Mouse (Mus musculus): ENCODE measurements around the gene Bcas2. TPM values are rescaled to one million over a fixed set of nuclear protein-coding genes. Genes with fewer than 3 reads are reported as not detected.
"Not testable (repeated sequence)": the region's sequence is repeated elsewhere in the genome, so short reads cannot be mapped to it uniquely, and the experiment has no call there.

The Bcas2 gene
- 10 to 100 TPM; 68.5 to 68.9 TPM for total RNA-seq (2021)
- long read RNA-seq, experiment 1, transcript Bcas2-201 (7 exons, 1,467 nt) = major isoform, 76 of 100 reads
- long read RNA-seq, experiment 1, transcript Bcas2-206 (6 exons, 737 nt) = minor isoform, 5 of 100 reads
- long read RNA-seq, experiment 1, partial matches to known transcripts = 4 of 100 reads
- long read RNA-seq, experiment 1, other reads (novel, unspliced or antisense) = 11 of 100 reads
- long read RNA-seq, experiment 2, transcript Bcas2-201 (7 exons, 1,467 nt) = major isoform, 42 of 70 reads
- long read RNA-seq, experiment 2, transcript Bcas2-203 (5 exons, 3,878 nt) = minor isoform, 6 of 70 reads
- long read RNA-seq, experiment 2, partial matches to known transcripts = 13 of 70 reads
- long read RNA-seq, experiment 2, other reads (novel, unspliced or antisense) = 2 of 70 reads

- intact Hi-C loops (cut with DNase I) = loop anchor here (2.0 to 5.0 kb wide), 4 partner anchors 69 to 151 kb away; partner anchors contain the start of genes Csde1, Dennd2c, Nras and Trim33
- peak; percentile 99 for DNase-seq (ENCODE audit: extremely low spot score in 1 of 2, low spot score in 2 of 2)
- TF ChIP-seq CTCF (IDR thresholded peaks at IDR 0.05) = peak; percentile 10
- H3K27ac ChIP-seq = peak within 1 kb of the TSS; percentile 88
- H3K4me3 ChIP-seq = peak within 1 kb of the TSS; percentile 99
These were observed at the start of gene Bcas2 for GRCm38 (mm10) chr3:103171505-103172267. Gene Bcas2 (plus strand): TSS chr3:103171655.

- Histone ChIP-seq H3K4me3 (no peak overlapping the region), H3K27ac (no peak overlapping the region)
- DNase-seq (ENCODE audit: extremely low spot score in 1 of 2, low spot score in 2 of 2) = no peak
- intact Hi-C loops (cut with DNase I) = no loop called here
- TF ChIP-seq CTCF (IDR thresholded peaks at IDR 0.05) = no peak
These were observed 47.8 kb upstream of the Bcas2 start for GRCm38 (mm10) chr3:103123636-103124035.

- DNase-seq (ENCODE audit: extremely low spot score in 1 of 2, low spot score in 2 of 2) = no peak
- no peak for TF ChIP-seq CTCF (IDR thresholded peaks at IDR 0.05)
- intact Hi-C loops (cut with DNase I) = no loop called here
These were observed 45.3 kb upstream of the Bcas2 start for GRCm38 (mm10) chr3:103126138-103126537.

GRCm38 (mm10) chr3:103127177-103127576 is 44.3 kb upstream of the Bcas2 start:
- intact Hi-C loops (cut with DNase I) = no loop called here
- Histone ChIP-seq H3K27ac (no peak overlapping the region), H3K4me3 (no peak overlapping the region)
- DNase-seq (ENCODE audit: extremely low spot score in 1 of 2, low spot score in 2 of 2) = no peak
- TF ChIP-seq CTCF (IDR thresholded peaks at IDR 0.05) = no peak

More at GRCm38 (mm10) chr3:103126138-103126537, 45.3 kb upstream of the Bcas2 start:
- H3K27ac ChIP-seq = no peak overlapping the region
- H3K4me3 ChIP-seq = no peak overlapping the region

GRCm38 (mm10) chr3:103127721-103128120 is 43.7 kb upstream of the Bcas2 start:
- TF ChIP-seq CTCF (IDR thresholded peaks at IDR 0.05) = no peak
- H3K27ac ChIP-seq = no peak overlapping the region
- intact Hi-C loops (cut with DNase I) = no loop called here
- H3K4me3 ChIP-seq = no peak overlapping the region
- no peak for DNase-seq (ENCODE audit: extremely low spot score in 1 of 2, low spot score in 2 of 2)

- Histone ChIP-seq H3K27ac (no peak overlapping the region), H3K4me3 (no peak overlapping the region)
- DNase-seq (ENCODE audit: extremely low spot score in 1 of 2, low spot score in 2 of 2) = no peak
- intact Hi-C loops (cut with DNase I) = no loop called here
- no peak for TF ChIP-seq CTCF (IDR thresholded peaks at IDR 0.05)
These were observed 43.2 kb upstream of the Bcas2 start for GRCm38 (mm10) chr3:103128251-103128650.

- intact Hi-C loops (cut with DNase I) = no loop called here
- TF ChIP-seq CTCF (IDR thresholded peaks at IDR 0.05) = no peak
- no peak overlapping the region for H3K27ac ChIP-seq
These were observed 41.9 kb upstream of the Bcas2 start for GRCm38 (mm10) chr3:103129367-103130159.

GRCm38 (mm10) chr3:103130236-103130751 is 41.2 kb upstream of the Bcas2 start:
- no peak overlapping the region for H3K4me3 ChIP-seq
- intact Hi-C loops (cut with DNase I) = no loop called here
- no peak overlapping the region for H3K27ac ChIP-seq
- peak in 1 of 2 experiments; percentile 12 for DNase-seq (ENCODE audit: extremely low spot score in 1 of 2, low spot score in 2 of 2)
- no peak for TF ChIP-seq CTCF (IDR thresholded peaks at IDR 0.05)

More at GRCm38 (mm10) chr3:103129367-103130159, 41.9 kb upstream of the Bcas2 start:
- no peak for DNase-seq (ENCODE audit: extremely low spot score in 1 of 2, low spot score in 2 of 2)
- no peak overlapping the region for H3K4me3 ChIP-seq

GRCm38 (mm10) chr3:103133098-103133497 is 38.4 kb upstream of the Bcas2 start:
- Histone ChIP-seq H3K4me3 (no peak overlapping the region), H3K27ac (no peak overlapping the region)
- no peak for TF ChIP-seq CTCF (IDR thresholded peaks at IDR 0.05)
- intact Hi-C loops (cut with DNase I) = no loop called here
- DNase-seq (ENCODE audit: extremely low spot score in 1 of 2, low spot score in 2 of 2) = no peak

GRCm38 (mm10) chr3:103136414-103137077 is 34.9 kb upstream of the Bcas2 start:
- Histone ChIP-seq H3K4me3 (no peak overlapping the region), H3K27ac (no peak overlapping the region)
- no peak for DNase-seq (ENCODE audit: extremely low spot score in 1 of 2, low spot score in 2 of 2)
- intact Hi-C loops (cut with DNase I) = no loop called here
- TF ChIP-seq CTCF (IDR thresholded peaks at IDR 0.05) = no peak

- no peak overlapping the region for H3K27ac ChIP-seq
- intact Hi-C loops (cut with DNase I) = no loop called here
- no peak for TF ChIP-seq CTCF (IDR thresholded peaks at IDR 0.05)
- no peak overlapping the region for H3K4me3 ChIP-seq
- no peak for DNase-seq (ENCODE audit: extremely low spot score in 1 of 2, low spot score in 2 of 2)
These were observed 32.4 kb upstream of the Bcas2 start for GRCm38 (mm10) chr3:103139047-103139446.

- H3K27ac ChIP-seq; intact Hi-C loops (cut with DNase I): not testable (repeated sequence)
These were observed 31.2 kb upstream of the Bcas2 start for GRCm38 (mm10) chr3:103140095-103140838.

More at GRCm38 (mm10) chr3:103140095-103140838, 31.2 kb upstream of the Bcas2 start:
- 0 out of 2 replicates have a peak overlapping the region, but pooled peaks have one; percentile 4 for H3K4me3 ChIP-seq
- not testable (repeated sequence) for DNase-seq (ENCODE audit: extremely low spot score in 1 of 2, low spot score in 2 of 2)
